Comparison of ENCODE assay signal across 21 mouse cellular contexts in genomic region chr7:139723986-139724385, GRCm38 (mm10). TPM values are rescaled to one million over a fixed set of nuclear protein-coding genes. Genes with fewer than 3 reads are reported as not detected.
DNase-seq lines count a peak whose midpoint lies in the region; ATAC-seq and TF ChIP-seq lines count a peak whose summit lies in the region.
"Had no signal": no experiment of that assay in that cellular context is flagged by ENCODE, and none has a peak within 500 bp of the region (broad histone marks: within the 10 kb centered on the region; RNA-seq: fewer than 3 reads in every experiment).

No protein-coding gene starts in this region.

- H3K4me3 ChIP-seq in intestine, embryonic 14.5 days (ENCODE audit: low read depth, low read length), result no peak overlapping the region
- H3K4me3 ChIP-seq in intestine, embryonic 16.5 days (ENCODE audit: low read length), result no peak overlapping the region
- H3K4me3 ChIP-seq in CH12.LX (replicated peaks in 1 of 3; ENCODE audit: low read depth in 2 of 3, low read length in 2 of 3, poor library complexity in 1 of 3), result no peak overlapping the region
- no peak overlapping the region for H3K4me3 ChIP-seq in hindbrain, embryonic 12.5 days

- TF ChIP-seq EP300 in CH12.LX (IDR thresholded peaks at IDR 0.05; ENCODE audit: low read length), result peak; percentile 62

- no peak overlapping the region for H3K9ac ChIP-seq in intestine, embryonic 14.5 days (ENCODE audit: low read length)
- H3K9ac ChIP-seq in intestine, embryonic 16.5 days (ENCODE audit: low read depth, low read length), result no peak overlapping the region
- H3K9ac ChIP-seq in CH12.LX (ENCODE audit: insufficient read depth, low read depth), result no peak overlapping the region
- H3K9ac ChIP-seq in hindbrain, embryonic 12.5 days, result no peak overlapping the region

- no peaks in the 10 kb centered on the region for H3K4me1 ChIP-seq in intestine, embryonic 14.5 days (replicated peaks; ENCODE audit: control insufficient read depth, insufficient read depth, low read length)
- H3K4me1 ChIP-seq in intestine, embryonic 16.5 days (ENCODE audit: control insufficient read depth, insufficient read depth, low read length), result no peaks in the 10 kb centered on the region
- peaks cover 3 to 15% of the 10 kb centered on the region in 2 experiments; a peak in 3 of 4 replicates for H3K4me1 ChIP-seq in CH12.LX (ENCODE audit: control insufficient read depth in 1 of 2, insufficient read depth in 2 of 2)
- no peaks in the 10 kb centered on the region for H3K4me1 ChIP-seq in hindbrain, embryonic 12.5 days

- no peaks in the 10 kb centered on the region for H3K36me3 ChIP-seq in intestine, embryonic 14.5 days (ENCODE audit: control insufficient read depth, insufficient read depth, low read length)
- H3K36me3 ChIP-seq in intestine, embryonic 16.5 days (ENCODE audit: control insufficient read depth, insufficient read depth, low read length), result no peaks in the 10 kb centered on the region
- no peaks in the 10 kb centered on the region for H3K36me3 ChIP-seq in CH12.LX (replicated peaks in 1 of 2; ENCODE audit: control insufficient read depth in 1 of 2, insufficient read depth in 1 of 2, low read length in 1 of 2)
- no peaks in the 10 kb centered on the region for H3K36me3 ChIP-seq in hindbrain, embryonic 12.5 days
- H3K36me3 ChIP-seq: G1E had no signal

- no peak for TF ChIP-seq RAD21 in CH12.LX (IDR thresholded peaks at IDR 0.05; ENCODE audit: low read depth, low read length)

- H3K4me2 ChIP-seq in intestine, embryonic 14.5 days (ENCODE audit: low read length), result no peak overlapping the region
- no peak overlapping the region for H3K4me2 ChIP-seq in intestine, embryonic 16.5 days (ENCODE audit: low read depth, low read length)
- no peak overlapping the region for H3K4me2 ChIP-seq in CH12.LX (ENCODE audit: insufficient read depth, low read depth, poor library complexity, severe bottlenecking)
- H3K4me2 ChIP-seq in hindbrain, embryonic 12.5 days (replicated peaks), result no peak overlapping the region

- no peaks in the 10 kb centered on the region for H3K9me3 ChIP-seq in intestine, embryonic 14.5 days (ENCODE audit: control insufficient read depth, low read length)
- no peaks in the 10 kb centered on the region for H3K9me3 ChIP-seq in intestine, embryonic 16.5 days (ENCODE audit: control insufficient read depth, low read length)
- H3K9me3 ChIP-seq in CH12.LX (replicated peaks; ENCODE audit: low read length), result no peaks in the 10 kb centered on the region
- H3K9me3 ChIP-seq in hindbrain, embryonic 12.5 days (replicated peaks), result no peaks in the 10 kb centered on the region

- intact Hi-C loops in heart, postnatal 10 days (cut with DNase I), result no loop called here

- dilution Hi-C loops in CH12.LX (cut with MboI; ENCODE audit: extremely low pct_ligation_motif_present, extremely low pct_unique_long_range_greater_than_20kb, low sequenced_read_pairs), result no loop called here

- 82% methylated on average over 4 of the region's 4 CpGs for WGBS in intestine, embryonic 14.5 days
- 81% methylated on average over 4 of the region's 4 CpGs for WGBS in intestine, embryonic 16.5 days
- WGBS in hindbrain, embryonic 12.5 days, result 82% methylated on average over 4 of the region's 4 CpGs

- H3K27me3 ChIP-seq in intestine, embryonic 14.5 days (replicated peaks; ENCODE audit: control insufficient read depth, insufficient read depth, low read length), result no peaks in the 10 kb centered on the region
- H3K27me3 ChIP-seq in intestine, embryonic 16.5 days (replicated peaks; ENCODE audit: control insufficient read depth, insufficient read depth, low read length), result no peaks in the 10 kb centered on the region
- H3K27me3 ChIP-seq in CH12.LX (replicated peaks), result no peaks in the 10 kb centered on the region
- H3K27me3 ChIP-seq in hindbrain, embryonic 12.5 days, result no peaks in the 10 kb centered on the region
- H3K27me3 ChIP-seq: Patski had no signal

- in situ Hi-C loops in CH12.LX (cut with MboI; ENCODE audit: low pct_ligation_motif_present, low pct_unique_long_range_greater_than_20kb, low sequenced_read_pairs), result no loop called here

- peak; percentile 53 for DNase-seq in heart, adult 11 months
- no peak for DNase-seq in heart, postnatal 10 days
- DNase-seq in intestine, embryonic 14.5 days (ENCODE audit: low spot score), result peak; percentile 6
- DNase-seq in CH12.LX (ENCODE audit: extremely low read depth), result no peak
- DNase-seq: adrenal gland, adult 2 months; adrenal gland, adult 8-10 months; adrenal gland, postnatal 10 days; adrenal gland, postnatal 14 days; adrenal gland, postnatal 25 days; adrenal gland, postnatal 36 days; B cell, adult 2 months; cerebellum, adult 11 months; cerebellum, adult 11-12 months; cerebellum, adult 18-20 months; cerebellum, adult 2 months had no signal

- H3K27ac ChIP-seq in intestine, embryonic 14.5 days (ENCODE audit: low read depth), result no peak overlapping the region
- H3K27ac ChIP-seq in intestine, embryonic 16.5 days (ENCODE audit: low read length), result no peak overlapping the region
- H3K27ac ChIP-seq in CH12.LX (ENCODE audit: insufficient read depth, low read depth), result no peak overlapping the region
- no peak overlapping the region for H3K27ac ChIP-seq in hindbrain, embryonic 12.5 days

- TF ChIP-seq POLR2A in CH12.LX (IDR thresholded peaks at IDR 0.05; ENCODE audit: low read depth, low read length), result no peak

- no peaks in the 10 kb centered on the region for H3K79me2 ChIP-seq in CH12.LX (replicated peaks; ENCODE audit: control insufficient read depth, extremely low read depth, insufficient read depth, poor library complexity, severe bottlenecking)

- no peak for TF ChIP-seq CTCF in CH12.LX (conservative IDR thresholded peaks at IDR 0.05 in 1 of 2, IDR thresholded peaks at IDR 0.05 in 1 of 2; ENCODE audit: low read depth in 2 of 2, low read length in 2 of 2)

- no peak for ATAC-seq in intestine, embryonic 14.5 days (replicated peaks; ENCODE audit: low FRiP score, low TSS enrichment, low read depth)
- ATAC-seq in intestine, embryonic 16.5 days, result no peak
- no peak for ATAC-seq in hindbrain, embryonic 12.5 days (ENCODE audit: low FRiP score)
- ATAC-seq: activated CD4-positive, CD25-positive, alpha-beta regulatory T cell, adult 4 months; CD4-positive, CD25-positive, alpha-beta regulatory T cell, adult 4 months; Patski had no signal

TF ChIP-seq in CH12.LX, 34 proteins besides CTCF, POLR2A, EP300 and RAD21:
- TF ChIP-seq BHLHE40 (IDR thresholded peaks at IDR 0.05; ENCODE audit: low read depth, low read length), result 0 out of 2 replicates have a peak, but pooled peaks have one; percentile 21
- 0 out of 2 replicates have a peak, but pooled peaks have one; percentile 9 for TF ChIP-seq TCF12 (IDR thresholded peaks at IDR 0.05; ENCODE audit: low read depth, low read length)
- TF ChIP-seq MAFK (IDR thresholded peaks at IDR 0.05; ENCODE audit: insufficient replicate concordance, low read length), result no peak
- TF ChIP-seq ETS1 (conservative IDR thresholded peaks at IDR 0.05; ENCODE audit: low read depth, low read length), result peak; percentile 28; the same call in 1 of the 2 replicates

RNA-seq across cellular contexts. Expression of gene Cfap46, which starts 40.4 kb away (rescaled TPM):
- total RNA-seq in heart, postnatal 10 days (2021), result under 1 TPM in 1 of 2 experiments, not detected in 1; 0.31 TPM
- polyA plus RNA-seq in intestine, embryonic 14.5 days (2014; fragmentation: Nextera tagmentation; extraction: Ambion mirVana), result 0.14 and 0.17 TPM in 2 replicates
- polyA plus RNA-seq in intestine, embryonic 16.5 days (2015; fragmentation: Nextera tagmentation; extraction: Ambion mirVana), result 0.13 and 0.23 TPM in 2 replicates
- total RNA-seq in CH12.LX (2012; rRNA removed), result 0.04 and 0.13 TPM in 2 replicates
- total RNA-seq in CH12.LX (2014; rRNA removed), result 0.11 TPM in 1 of 2 replicates, not detected in the other
- 0.11 and 0.29 TPM in 2 replicates for polyA plus RNA-seq in CH12.LX (2012; ENCODE audit: insufficient read length, low read depth)
- 1.0 and 2.1 TPM in 2 replicates for polyA plus RNA-seq in hindbrain, embryonic 12.5 days (2016; fragmentation: Nextera tagmentation; extraction: Ambion mirVana)
- total RNA-seq: G1E had no signal
- polyA plus RNA-seq: activated CD4-positive, CD25-positive, alpha-beta regulatory T cell, adult 4 months; CD4-positive, CD25-positive, alpha-beta regulatory T cell, adult 4 months; G1E had no signal

Comparison
In these comparisons a context has a peak if more than half of its experiments do, and no peak if none do; other contexts are left out.
1. DNase-seq: peak in heart, adult 11 months (single experiment) and intestine, embryonic 14.5 days (single experiment); none in heart, postnatal 10 days (0 of 2) and CH12.LX (single experiment).